Mouse (Mus musculus) cerebellum, adult 2 months (tissue): Measurements from ENCODE around the gene Hpdl.

Experiments used
- CTCF ChIP-seq: fragments of 200-500 bp; IDR thresholded peaks from 2 replicates; pipeline ENCODE4 v1.5.1; 2011; ENCODE audit warnings: low read depth, mild to moderate bottlenecking, control low read depth, low read length, moderate library complexity, borderline replicate concordance; ENCODE audit not compliant: insufficient read depth
- POLR2A ChIP-seq: fragments of 200-500 bp; IDR thresholded peaks from 2 replicates; pipeline ENCODE4 v1.6.1; 2011; ENCODE audit warnings: low read length, control low read depth, borderline replicate concordance; ENCODE audit not compliant: insufficient read depth

- TF ChIP-seq CTCF (no peak), POLR2A (no peak)
These were observed 4.0 kb downstream of the Hpdl start for GRCm38 (mm10) chr4:116817486-116817885.
